Mouse (Mus musculus): ENCODE results near the gene Hoxb4.

DNA sequence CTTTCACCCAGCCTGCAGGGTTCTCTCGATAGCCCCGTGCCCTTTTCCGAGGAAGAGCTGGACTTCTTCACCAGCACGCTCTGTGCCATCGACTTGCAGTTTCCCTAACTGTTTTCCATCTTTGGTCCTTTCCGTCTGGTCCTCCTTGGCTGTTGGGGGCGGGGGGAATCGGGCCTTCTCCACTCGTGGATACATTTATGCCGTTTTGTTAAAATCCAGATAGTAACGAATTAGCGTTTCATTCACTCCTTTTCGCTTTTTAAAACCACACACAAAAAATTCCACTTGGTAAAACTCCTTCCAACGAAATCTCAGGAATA is 35.4 kb downstream of the Hoxb4 start:
- no peak for TF ChIP-seq CTCF (IDR thresholded peaks at IDR 0.05; ENCODE audit: low read depth, low read length)
- TF ChIP-seq POLR2A (IDR thresholded peaks at IDR 0.05; ENCODE audit: borderline replicate concordance, low read depth, low read length) = no peak

Measured in bone marrow macrophage, adult 2 months (primary cell).